Mouse (Mus musculus): Measurements from ENCODE around the gene Frmd4b.

The Frmd4b gene

DNA sequence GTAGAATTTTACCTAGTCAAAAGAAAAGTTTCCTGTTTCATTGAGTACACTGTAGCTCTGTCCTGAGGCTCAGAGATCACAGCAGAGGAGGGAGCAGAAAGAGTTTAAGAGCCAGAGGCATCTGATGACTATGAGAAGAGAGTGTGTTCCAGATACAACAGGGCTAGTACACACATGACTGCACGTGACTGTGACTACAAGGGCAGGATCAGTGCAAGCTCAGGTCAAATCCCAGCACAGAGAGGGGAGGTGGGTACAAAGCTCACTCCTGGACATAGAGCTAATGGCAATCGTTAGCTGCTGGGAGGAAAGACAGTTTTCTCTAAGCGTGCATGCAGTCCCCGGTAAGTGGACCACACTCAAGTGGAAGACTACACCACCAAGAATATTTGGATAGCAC lies 37.6 kb downstream of the Frmd4b start:
- CTCF ChIA-PET = no interaction called here

DNA sequence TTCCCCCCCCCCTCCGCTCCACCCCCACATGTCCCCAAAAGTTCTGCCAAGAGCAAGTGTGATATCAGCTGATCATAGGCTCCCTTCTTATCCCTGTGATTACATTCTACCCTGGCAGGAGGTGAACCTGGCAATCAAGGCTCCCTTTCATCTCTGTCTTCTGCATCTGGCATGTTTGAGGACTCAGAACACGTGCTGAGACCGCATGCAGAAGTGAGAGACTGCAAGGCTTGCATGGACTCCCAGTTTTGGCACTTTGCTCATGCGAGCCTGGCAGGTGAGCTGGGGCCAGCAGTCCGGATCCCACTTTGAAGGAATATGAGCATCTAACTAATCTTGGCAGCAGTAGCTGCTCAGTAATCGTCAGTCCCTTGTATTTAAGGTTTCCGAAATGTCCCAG lies 39.1 kb downstream of the Frmd4b start:
- CTCF ChIA-PET = no interaction called here

DNA sequence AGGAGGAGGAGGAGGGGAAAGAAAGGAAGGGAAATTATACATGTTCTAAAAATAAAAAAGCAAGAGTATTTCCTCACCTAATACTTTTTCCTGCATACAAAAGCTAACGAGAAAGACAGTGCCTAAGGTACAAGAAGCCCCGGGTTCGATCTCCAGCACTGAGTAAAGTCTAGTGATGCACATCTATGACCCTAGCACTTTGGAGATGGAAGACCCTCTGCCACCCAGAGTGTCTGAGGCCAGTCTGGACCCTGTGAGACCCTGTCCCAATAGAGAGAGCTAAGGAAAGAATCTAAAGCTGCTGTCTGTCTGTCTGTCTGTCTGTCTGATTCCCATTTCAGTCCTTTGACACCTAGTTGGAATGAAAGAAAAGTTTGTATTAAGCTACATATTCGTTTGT lies 40.0 kb downstream of the Frmd4b start:
- CTCF ChIA-PET = no interaction called here

DNA sequence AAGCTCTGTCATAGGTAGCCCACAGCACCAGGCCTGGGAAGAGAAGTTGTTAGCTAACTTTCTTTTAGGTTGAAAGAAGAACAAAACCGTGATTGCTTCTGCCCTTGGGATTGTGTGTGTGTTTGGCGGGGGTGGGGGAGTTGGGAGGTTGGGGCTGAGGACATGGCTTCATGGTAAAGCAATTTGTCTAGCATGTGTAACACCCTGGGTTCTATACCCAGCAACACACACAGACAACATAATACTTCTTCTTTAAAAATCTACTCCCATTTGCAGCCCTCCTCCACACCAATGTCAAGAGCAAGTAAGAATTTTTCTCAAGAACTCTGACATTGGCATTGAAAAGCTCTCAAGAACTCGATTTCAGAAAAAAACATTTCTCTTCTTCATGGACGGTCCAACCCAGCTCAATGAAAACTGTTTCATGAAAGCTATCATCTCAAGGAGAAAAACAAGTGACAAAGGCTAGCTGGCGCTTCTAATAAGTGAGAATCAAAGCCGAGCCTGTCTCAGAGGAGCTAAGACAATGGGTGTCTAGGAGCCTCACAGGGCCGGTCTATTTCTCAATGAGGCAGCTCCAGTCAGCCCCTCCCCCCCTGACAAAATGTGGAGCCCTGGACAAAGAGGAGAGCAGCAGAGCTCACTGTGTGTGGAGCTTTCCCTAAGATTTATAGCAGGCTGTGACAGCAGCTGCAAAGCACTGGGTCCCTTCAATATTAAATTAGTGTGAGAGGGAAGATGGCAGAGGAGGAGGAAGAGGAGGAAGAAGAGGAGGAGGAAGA lies 40.6 kb downstream of the Frmd4b start:
- CTCF ChIA-PET = no interaction called here

DNA sequence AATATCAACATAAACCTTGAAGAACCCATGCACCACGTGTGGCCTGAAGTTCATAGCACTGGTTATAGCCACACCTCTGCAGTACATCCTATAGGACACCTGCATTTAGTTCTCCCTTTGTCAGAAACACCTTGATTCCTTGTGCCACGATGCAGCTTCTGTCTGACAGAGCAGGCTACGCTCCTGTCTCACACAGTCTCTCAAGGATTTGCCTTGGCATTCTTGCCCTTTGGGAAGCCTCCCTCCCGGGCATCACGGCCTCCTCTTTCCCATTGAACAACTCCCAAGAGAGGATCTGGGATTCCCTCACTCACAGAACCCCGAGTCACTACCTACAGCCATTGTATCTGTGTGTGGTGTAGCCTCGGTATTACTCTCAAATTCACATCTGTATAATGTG lies 41.2 kb downstream of the Frmd4b start:
- CTCF ChIA-PET = no interaction called here

DNA sequence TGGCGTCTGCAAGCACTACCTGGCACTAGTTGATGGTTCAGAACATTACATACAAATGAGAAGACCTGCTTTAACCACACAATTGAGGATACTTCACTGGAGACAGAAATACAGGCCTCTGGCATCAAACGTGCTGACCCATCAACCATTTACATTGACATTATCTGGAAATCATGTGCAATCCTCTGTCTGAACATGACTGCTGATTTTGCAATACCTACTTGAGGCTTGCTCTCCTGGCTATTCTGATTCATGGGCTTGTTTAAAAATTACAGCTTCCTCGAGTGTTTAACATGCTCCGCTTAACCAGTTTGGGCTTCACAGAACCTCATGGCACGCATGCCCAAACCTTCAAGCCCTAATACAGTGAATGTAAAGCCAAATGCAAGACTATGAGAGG lies 42.4 kb downstream of the Frmd4b start:
- CTCF ChIA-PET = no interaction called here

DNA sequence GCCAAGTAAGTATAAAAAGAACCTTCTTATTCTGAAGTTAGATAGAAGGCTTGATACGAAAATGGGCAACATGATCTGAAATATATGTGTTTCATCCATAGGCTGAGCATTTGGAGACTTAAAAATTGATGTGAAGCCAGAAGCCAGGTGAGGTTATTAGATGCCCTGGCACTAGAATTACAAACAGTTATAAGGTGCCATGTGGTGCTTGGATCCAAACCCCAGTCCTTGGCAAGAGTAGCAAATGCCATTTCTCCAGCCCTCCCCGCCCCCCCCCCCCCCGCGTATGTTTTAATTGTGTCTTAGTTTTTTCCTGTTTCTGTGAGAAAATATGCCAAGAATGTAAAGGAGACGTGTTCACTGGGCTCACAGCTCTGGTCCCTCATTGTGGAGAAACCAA lies 45.1 kb downstream of the Frmd4b start:
- CTCF ChIA-PET = no interaction called here

DNA sequence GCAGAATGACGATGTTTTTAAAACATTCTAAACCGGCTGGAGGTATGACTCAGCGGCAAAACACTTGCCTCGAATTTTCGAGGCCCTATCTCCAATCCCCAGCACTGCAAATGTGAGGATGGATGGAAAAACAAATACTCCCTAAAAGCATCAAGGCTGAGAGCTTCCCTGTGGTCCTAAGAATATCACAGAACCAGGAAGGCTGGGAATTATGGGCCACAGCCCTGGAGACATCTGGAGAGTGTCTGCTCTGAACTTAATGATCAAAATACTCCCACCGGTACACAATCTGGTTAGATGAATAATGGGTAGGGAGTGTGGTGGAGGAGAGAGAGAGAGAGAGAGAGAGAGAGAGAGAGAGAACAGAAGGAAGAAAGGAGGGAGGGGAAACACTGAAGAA lies 48.8 kb downstream of the Frmd4b start:
- CTCF ChIA-PET = no interaction called here

DNA sequence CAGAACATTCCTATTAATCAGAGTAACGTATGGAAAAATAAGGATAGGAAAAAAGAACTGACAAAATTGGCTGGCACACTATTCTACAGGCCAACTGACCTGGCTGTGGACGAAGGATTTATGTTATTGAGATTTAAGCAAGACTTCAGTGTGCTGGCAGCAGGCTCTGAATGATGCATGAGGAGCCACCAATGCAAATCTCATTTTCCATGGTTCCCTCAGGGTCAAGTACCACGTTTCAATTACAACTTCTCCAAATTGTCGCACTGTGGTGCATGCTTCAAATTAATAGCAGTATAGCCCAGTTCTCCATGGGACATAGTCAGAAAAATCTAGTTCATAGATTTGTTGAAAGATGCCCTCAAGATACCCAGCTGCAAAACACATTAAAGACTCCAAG lies 50.6 kb downstream of the Frmd4b start:
- CTCF ChIA-PET = no interaction called here

DNA sequence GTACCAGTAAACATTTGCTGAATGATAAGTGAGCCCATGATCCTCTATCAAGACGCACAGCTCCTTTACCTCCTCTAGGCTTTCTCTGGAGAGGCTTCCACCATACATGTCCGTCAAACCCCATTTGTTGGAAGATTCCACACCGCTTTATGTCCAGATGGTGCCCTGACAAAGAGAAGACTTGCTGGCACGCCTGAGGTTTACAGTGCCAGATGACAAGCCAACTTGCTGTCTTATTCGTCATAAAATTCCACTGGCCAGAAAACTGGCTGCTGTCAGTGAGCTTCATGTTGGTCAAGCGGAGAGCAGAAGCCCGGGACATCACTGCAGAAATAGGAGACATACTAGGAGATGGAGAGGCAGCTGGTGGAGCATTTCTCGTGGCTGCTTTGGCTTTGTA lies 60.2 kb downstream of the Frmd4b start:
- CTCF ChIA-PET = no interaction called here

DNA sequence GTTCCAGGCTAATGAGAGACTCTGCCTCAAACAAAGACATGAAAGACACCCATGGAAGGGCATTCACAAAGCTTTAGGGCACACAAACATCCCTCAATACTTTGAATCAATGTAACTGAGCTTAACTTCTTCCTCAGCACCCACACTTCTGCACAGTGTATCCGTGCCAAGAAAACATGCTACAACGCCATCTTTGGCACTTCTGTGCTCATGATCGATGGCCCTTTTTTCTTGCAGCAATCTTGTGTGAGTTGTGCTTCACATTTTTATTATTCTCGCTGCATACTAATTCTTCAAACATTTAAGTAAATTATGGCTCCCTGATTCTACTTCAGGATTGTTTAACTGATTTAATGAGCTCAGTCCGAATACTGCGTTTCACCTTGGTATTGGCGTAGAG lies 61.7 kb downstream of the Frmd4b start:
- CTCF ChIA-PET = no interaction called here

DNA sequence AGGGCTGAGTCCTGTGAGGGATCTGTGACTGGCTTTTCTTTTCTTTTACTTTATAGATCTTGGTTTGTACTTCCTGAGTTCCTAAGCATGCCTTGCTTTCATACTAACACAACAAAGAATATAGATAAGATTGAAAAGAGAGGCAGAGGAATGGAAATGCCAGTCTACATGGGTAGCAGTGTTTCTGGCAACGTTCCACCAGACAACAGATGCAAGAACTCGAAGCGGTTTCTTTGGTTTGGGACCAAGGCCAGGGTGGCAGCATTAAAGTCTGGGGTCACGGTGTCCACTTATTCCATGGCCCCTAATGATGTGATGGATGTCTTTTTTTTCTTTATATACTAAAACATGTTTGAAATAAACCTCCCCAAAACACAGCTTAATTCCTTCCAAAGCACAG lies 63.9 kb downstream of the Frmd4b start:
- CTCF ChIA-PET = no interaction called here

DNA sequence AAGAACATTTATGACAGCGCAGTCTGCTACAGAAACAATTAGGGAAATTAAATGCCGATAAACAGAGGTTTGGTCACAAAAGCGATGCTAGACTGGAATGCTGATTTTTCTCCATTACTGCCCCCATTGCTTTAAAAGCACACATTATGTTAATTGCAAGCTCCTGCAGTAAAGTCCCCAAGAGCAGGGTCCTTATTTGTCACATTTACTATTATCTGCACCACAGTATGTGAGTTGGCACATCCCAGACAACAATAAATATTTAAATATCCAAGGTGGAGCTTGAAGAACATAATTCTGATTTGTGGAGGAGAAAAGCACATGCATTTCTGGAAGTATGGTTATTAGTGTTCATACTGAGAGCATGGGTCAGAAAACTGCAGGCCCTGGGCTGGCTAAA lies 64.8 kb downstream of the Frmd4b start:
- CTCF ChIA-PET = no interaction called here

DNA sequence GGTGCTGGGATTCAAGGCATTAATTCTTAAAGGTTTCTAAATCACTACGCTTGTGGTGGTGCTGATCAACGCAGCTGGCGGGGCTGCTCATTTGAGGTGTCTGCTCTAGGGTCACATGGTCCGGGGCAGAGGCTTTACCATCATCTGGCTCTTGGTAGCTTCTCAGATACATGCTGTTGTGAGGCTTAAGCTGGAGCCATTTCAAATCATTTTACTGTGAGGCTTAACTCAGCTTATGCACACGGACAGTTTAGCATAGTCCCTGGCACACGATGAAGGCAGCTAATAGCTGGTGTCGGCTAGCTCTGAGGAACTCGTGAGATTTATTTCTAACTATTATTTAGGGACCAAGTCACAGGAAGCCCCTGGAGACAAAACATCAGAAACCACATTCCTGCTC lies 65.5 kb downstream of the Frmd4b start:
- CTCF ChIA-PET = no interaction called here

DNA sequence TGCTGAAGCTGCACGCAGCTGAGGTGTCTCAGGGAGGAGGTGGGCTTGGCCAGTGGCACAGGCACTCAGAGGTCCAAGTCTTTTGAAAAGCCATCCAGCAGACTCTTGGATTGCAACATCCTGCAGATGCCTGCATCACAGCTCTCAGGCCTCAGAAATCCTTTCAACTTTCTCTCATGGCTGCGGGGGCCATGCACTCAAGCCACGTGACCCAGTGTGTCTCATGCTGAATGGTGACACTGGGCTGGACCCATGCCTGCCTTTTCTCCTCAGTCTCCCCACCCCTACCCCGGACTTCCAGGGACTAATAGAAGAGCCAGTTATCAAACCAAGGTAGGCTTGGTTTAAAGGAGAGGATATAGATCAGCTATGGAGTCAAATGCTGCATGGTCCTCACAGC lies 66.2 kb downstream of the Frmd4b start:
- CTCF ChIA-PET = no interaction called here

DNA sequence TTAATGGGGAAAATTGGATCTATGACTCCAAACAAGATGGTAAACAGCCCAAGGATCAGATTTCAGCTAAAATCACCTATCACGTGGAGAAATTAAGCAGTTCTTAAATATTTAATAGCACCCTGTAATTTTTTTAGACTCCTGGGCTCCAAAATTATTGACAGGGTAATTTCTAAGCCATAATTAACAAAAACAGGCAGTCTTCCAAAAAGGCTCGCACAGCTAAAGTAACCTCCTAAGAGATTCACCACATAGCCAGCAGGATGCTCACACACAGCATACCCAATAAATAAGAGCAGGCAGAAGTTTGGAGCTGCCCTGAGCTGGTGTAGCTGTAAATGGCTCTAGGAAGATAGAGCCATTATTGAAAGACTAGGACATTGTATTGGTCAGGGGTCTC lies 76.9 kb downstream of the Frmd4b start:
- CTCF ChIA-PET = no interaction called here

DNA sequence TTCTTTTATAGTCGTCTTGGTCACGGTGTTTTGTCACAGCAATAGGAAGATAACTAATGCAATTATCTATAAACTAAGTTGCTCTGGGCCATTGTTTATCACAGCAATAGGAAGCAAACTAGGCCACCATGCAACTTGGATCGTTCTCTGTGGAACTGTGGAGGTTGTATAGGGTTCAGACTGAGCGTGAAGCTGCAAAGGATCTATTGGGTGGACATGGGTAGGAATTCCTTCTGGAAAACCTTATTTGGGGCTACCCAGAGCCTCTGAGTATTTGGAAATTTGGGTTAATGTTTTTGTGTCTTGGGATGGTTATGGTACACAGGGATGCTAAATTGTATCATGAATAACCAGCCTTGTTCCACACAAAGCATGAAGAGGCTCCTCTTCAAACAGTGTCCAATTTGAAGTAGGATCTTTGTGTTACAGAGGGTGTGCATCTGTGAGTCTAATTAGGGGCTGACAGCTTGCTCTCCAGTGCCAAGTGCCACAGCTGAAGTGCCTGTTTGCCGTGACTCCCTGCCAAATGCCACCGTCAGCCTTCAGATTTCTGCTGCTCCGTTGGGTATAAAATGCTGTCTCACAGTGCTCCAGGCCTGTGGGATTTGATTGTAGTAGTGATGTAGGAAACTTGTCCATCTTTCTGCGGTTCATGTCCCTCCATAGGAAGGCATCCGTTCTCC lies 81.4 kb downstream of the Frmd4b start:
- CTCF ChIA-PET = interaction anchor here (0.7 kb wide), 1 partner anchor 224 kb away, joined by 7 read pairs; no protein-coding TSS in a partner anchor

DNA sequence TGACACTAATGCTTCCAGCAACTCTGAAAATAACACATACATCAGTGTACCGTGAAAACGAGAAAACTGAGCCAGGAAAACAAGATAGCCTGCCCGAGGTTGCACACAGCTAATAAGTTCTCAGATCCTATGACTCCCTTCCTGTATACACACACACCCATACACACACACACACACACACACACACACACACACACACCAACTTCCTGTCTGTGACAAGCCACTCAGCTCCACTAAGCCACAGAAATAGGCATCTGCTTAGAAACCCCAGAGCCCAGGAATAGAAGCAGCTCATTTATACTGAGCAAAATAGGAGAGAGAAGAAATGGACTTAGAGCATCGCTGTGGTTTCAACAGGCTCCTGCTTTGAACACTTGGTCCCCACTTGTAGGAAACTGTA lies 86.3 kb downstream of the Frmd4b start:
- CTCF ChIA-PET = no interaction called here

DNA sequence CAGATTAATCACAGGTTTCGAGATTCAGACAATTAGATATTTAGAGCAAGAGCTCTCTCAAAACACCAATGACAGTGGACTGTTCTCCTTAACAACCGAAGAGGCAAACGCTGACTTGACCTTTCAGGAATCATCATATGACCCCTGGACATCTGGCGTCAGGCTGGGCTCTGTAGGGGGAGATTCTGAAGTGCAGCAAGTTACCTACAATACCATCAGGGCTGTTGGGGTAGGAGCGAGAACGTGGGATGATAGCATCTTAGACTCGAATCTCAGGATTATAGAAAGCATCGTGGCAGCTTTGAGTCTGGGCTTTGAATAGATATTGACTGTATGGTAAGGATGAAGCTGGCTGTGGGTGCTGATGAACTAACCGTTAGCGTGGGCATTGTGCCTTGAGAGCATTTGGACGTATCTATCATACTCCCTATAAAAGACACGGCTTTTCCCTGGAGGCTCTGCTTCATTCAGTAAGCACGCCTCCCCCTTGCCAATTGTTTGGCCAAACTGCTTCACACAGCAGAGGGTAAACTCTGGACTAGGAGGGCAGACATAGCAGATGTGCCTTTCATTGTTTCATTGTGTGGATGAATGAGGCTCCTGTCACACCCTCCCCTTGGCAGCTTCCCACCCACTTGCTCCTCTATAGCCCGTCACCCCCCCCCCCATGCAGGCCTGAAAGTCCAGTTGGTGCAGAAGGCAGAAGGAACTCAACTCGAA lies 88.2 kb downstream of the Frmd4b start:
- CTCF ChIA-PET = no interaction called here

DNA sequence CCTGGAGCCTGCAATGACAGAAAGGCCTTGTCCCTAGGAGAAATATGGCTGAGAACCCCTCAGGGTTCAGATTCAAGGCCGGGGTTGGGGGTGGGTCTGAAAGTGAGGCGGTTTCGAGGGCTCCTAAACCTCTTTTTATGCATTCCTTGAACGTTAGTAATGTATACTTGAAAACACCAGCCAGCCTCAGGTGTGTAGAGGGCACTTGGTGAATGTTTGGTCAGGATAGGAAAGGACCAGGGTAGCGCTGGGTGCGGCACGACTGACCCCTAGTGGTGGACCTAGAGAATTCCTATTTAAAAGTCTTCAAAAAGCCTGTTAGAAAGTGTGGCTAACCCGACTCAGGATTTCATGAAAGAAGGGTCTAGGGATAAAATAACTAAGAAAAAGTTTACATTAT lies 91.2 kb downstream of the Frmd4b start:
- CTCF ChIA-PET = no interaction called here

DNA sequence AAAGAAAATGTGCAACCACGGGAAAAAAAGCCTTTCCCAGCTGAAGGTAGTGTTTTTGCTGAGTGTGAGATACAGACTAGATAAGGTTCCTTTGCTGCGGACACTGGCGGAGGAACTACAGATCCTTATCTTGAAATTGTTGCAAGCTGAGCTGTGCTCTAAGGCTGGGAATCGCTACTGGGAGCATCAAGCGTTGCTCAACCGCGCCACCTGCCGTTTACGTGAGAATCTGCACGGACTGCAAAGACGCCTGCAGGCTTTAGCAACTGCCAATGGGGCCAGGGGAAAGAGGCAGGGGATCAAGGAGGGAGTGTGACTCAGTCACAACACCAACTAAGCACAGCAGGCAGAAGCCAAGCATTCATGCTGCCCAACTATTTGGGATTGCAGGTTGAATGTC lies 94.2 kb downstream of the Frmd4b start:
- CTCF ChIA-PET = interaction anchor here (0.6 kb wide), 1 partner anchor 317 kb away, joined by 6 read pairs; no protein-coding TSS in a partner anchor

DNA sequence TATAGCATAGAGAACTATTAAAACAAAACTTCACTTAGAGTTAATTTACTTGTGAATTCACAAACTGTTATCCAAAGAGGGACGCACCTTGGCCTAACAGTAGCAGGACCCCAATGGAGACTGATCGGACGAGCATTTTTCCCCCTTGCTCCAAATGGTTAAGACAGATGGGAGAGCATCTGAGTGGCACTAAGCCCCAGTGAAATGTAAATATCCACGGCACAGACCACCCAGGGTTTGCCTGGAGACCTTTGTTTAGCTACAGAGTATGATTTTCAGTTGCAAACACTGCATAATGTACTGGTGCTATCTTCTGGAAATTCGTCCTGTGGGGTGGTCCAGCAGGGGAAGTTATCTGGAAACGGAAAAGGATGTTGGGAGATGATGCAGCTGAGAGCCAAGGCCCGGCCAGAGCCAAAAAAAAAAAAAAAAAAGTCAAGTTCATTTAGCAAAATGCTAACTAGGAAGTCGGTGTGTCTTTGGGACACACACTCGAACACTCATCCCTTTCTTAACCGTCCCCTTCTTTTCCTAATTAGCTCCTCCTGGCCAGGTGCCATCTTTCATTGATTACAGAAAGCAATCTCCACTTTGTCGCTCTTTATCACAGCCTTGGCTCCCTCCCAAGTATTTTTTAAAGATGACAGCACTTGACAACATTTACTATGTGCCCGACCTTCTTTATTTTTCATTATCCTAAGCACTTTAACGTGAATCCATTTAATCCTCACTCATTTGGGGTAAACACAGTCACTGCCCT lies 95.9 kb downstream of the Frmd4b start:
- CTCF ChIA-PET = interaction anchor here (0.6 to 1.1 kb wide), 4 partner anchors 13 to 410 kb away, joined by 3 to 5 read pairs (median 3); no protein-coding TSS in a partner anchor

All from spleen, embryonic (tissue).